8 mouse cellular contexts compared by ENCODE assay signal in genomic region chr16:31948345-31948774, GRCm38 (mm10). TPM values are rescaled to one million over a fixed set of nuclear protein-coding genes. Genes with fewer than 3 reads are reported as not detected.
A peak's percentile ranks its signal among the peaks of the same experiment; 100 is the strongest.
DNase-seq lines count a peak whose midpoint lies in the region; ATAC-seq and TF ChIP-seq lines count a peak whose summit lies in the region.

Gene 0610012G03Rik (minus strand): TSS chr16:31948494.
Gene Ncbp2 (plus strand): TSS chr16:31948513.

- peak within 1 kb of the TSS; percentile 81 for H3K4me2 ChIP-seq in CH12.LX (ENCODE audit: insufficient read depth, low read depth, poor library complexity, severe bottlenecking)
- H3K4me2 ChIP-seq in forebrain, embryonic 12.5 days, result peak within 1 kb of the TSS; percentile 73
- H3K4me2 ChIP-seq in heart, postnatal 0 days (ENCODE audit: low read depth, low read length), result peak within 1 kb of the TSS; percentile 98
- H3K4me2 ChIP-seq in liver, embryonic 16.5 days (ENCODE audit: low read depth, low read length), result peak within 1 kb of the TSS; percentile 91
- H3K4me2 ChIP-seq in neural tube, embryonic 13.5 days, result peak within 1 kb of the TSS; percentile 74

- H3K36me3 ChIP-seq in CH12.LX (replicated peaks in 1 of 2; ENCODE audit: control insufficient read depth in 1 of 2, insufficient read depth in 1 of 2, low read length in 1 of 2), result peaks cover 9 to 57% of the 10 kb centered on the region in 2 experiments
- peaks cover 19% of the 10 kb centered on the region for H3K36me3 ChIP-seq in forebrain, embryonic 12.5 days (replicated peaks)
- H3K36me3 ChIP-seq in heart, postnatal 0 days (replicated peaks; ENCODE audit: control insufficient read depth, insufficient read depth, low read length), result peaks cover 14% of the 10 kb centered on the region; the same call in 1 of the 2 replicates
- peaks cover 2% of the 10 kb centered on the region; the same call in 1 of the 2 replicates for H3K36me3 ChIP-seq in liver, embryonic 16.5 days (ENCODE audit: control insufficient read depth, insufficient read depth)
- peaks cover 24% of the 10 kb centered on the region for H3K36me3 ChIP-seq in neural tube, embryonic 13.5 days
- H3K36me3 ChIP-seq in testis, adult 2 months (ENCODE audit: control insufficient read depth, insufficient read depth, low read length), result no peaks in the 10 kb centered on the region

- peaks cover 56% of the 10 kb centered on the region for H3K79me2 ChIP-seq in CH12.LX (replicated peaks; ENCODE audit: control insufficient read depth, extremely low read depth, insufficient read depth, poor library complexity, severe bottlenecking)

- no peak for TF ChIP-seq EP300 in CH12.LX (IDR thresholded peaks at IDR 0.05; ENCODE audit: low read length)
- peak; percentile 72; the same call in 1 of the 2 replicates for TF ChIP-seq EP300 in heart, postnatal 0 days (IDR thresholded peaks at IDR 0.05; ENCODE audit: low read depth)

- peaks cover 9 to 53% of the 10 kb centered on the region in 2 experiments for H3K4me1 ChIP-seq in CH12.LX (ENCODE audit: control insufficient read depth in 1 of 2, insufficient read depth in 2 of 2)
- H3K4me1 ChIP-seq in forebrain, embryonic 12.5 days, result peaks cover 33% of the 10 kb centered on the region
- peaks cover 23% of the 10 kb centered on the region for H3K4me1 ChIP-seq in heart, postnatal 0 days (ENCODE audit: control insufficient read depth, insufficient read depth)
- peaks cover 26% of the 10 kb centered on the region for H3K4me1 ChIP-seq in liver, embryonic 16.5 days (ENCODE audit: control insufficient read depth, low read depth, low read length)
- peaks cover 56% of the 10 kb centered on the region for H3K4me1 ChIP-seq in neural tube, embryonic 13.5 days (replicated peaks)
- H3K4me1 ChIP-seq in testis, adult 2 months (ENCODE audit: control insufficient read depth, insufficient read depth, low read length), result no peaks in the 10 kb centered on the region; the same call in 1 of the 2 replicates

- in situ Hi-C loops in CH12.LX (cut with MboI; ENCODE audit: low pct_ligation_motif_present, low pct_unique_long_range_greater_than_20kb, low sequenced_read_pairs), result no loop called here

- H3K9me3 ChIP-seq in CH12.LX (replicated peaks; ENCODE audit: low read length), result no peaks in the 10 kb centered on the region
- H3K9me3 ChIP-seq in forebrain, embryonic 12.5 days, result no peaks in the 10 kb centered on the region
- no peaks in the 10 kb centered on the region for H3K9me3 ChIP-seq in heart, postnatal 0 days (replicated peaks; ENCODE audit: control insufficient read depth, low read length)
- H3K9me3 ChIP-seq in liver, embryonic 16.5 days (replicated peaks; ENCODE audit: control insufficient read depth, low read length), result no peaks in the 10 kb centered on the region
- no peaks in the 10 kb centered on the region for H3K9me3 ChIP-seq in neural tube, embryonic 13.5 days

- peak within 1 kb of the TSS; percentile 67 for H3K27ac ChIP-seq in CH12.LX (ENCODE audit: insufficient read depth, low read depth)
- H3K27ac ChIP-seq in forebrain, embryonic 12.5 days, result peak within 1 kb of the TSS; percentile 92
- peak within 1 kb of the TSS; percentile 96 for H3K27ac ChIP-seq in heart, postnatal 0 days (ENCODE audit: low read depth)
- peak within 1 kb of the TSS; percentile 74 for H3K27ac ChIP-seq in liver, embryonic 16.5 days (ENCODE audit: low read length)
- peak within 1 kb of the TSS; percentile 92 for H3K27ac ChIP-seq in neural tube, embryonic 13.5 days (replicated peaks)
- H3K27ac ChIP-seq in testis, adult 2 months (ENCODE audit: control insufficient read depth, insufficient read depth, low read depth, low read length), result peak within 1 kb of the TSS; percentile 85

- TF ChIP-seq RAD21 in CH12.LX (IDR thresholded peaks at IDR 0.05; ENCODE audit: low read depth, low read length), result no peak; the same call in 1 of the 2 replicates

- under 1% methylated on average over 53 of the region's 55 CpGs for WGBS in forebrain, embryonic 12.5 days
- WGBS in heart, postnatal 0 days, result under 1% methylated on average over 53 of the region's 55 CpGs
- WGBS in liver, embryonic 16.5 days (ENCODE audit: insufficient replicate concordance), result under 1% methylated on average over 54 of the region's 55 CpGs
- under 1% methylated on average over 55 of the region's 55 CpGs for WGBS in neural tube, embryonic 13.5 days

- TF ChIP-seq CTCF in CH12.LX (conservative IDR thresholded peaks at IDR 0.05 in 1 of 2, IDR thresholded peaks at IDR 0.05 in 1 of 2; ENCODE audit: low read depth in 2 of 2, low read length in 2 of 2), result peak in 1 of 2 experiments; percentile 28; a peak in 2 of 4 replicates
- no peak for TF ChIP-seq CTCF in heart, postnatal 0 days (IDR thresholded peaks at IDR 0.05; ENCODE audit: low read depth)
- TF ChIP-seq CTCF in testis, adult 2 months (IDR thresholded peaks at IDR 0.05; ENCODE audit: control insufficient read depth, insufficient read depth, insufficient replicate concordance, low read depth, low read length), result no peak

- dilution Hi-C loops in CH12.LX (cut with MboI; ENCODE audit: extremely low pct_ligation_motif_present, extremely low pct_unique_long_range_greater_than_20kb, low sequenced_read_pairs), result no loop called here

- peak within 1 kb of the TSS; percentile 87 to 94 (median 90) for H3K4me3 ChIP-seq in CH12.LX (replicated peaks in 1 of 3; ENCODE audit: low read depth in 2 of 3, low read length in 2 of 3, poor library complexity in 1 of 3)
- peak within 1 kb of the TSS; percentile 94 for H3K4me3 ChIP-seq in forebrain, embryonic 12.5 days (replicated peaks)
- peak within 1 kb of the TSS; percentile 83 for H3K4me3 ChIP-seq in heart, postnatal 0 days (ENCODE audit: low read depth, low read length)
- peak within 1 kb of the TSS; percentile 91 for H3K4me3 ChIP-seq in liver, embryonic 16.5 days (ENCODE audit: low read depth, low read length)
- peak within 1 kb of the TSS; percentile 84 for H3K4me3 ChIP-seq in neural tube, embryonic 13.5 days
- H3K4me3 ChIP-seq in testis, adult 2 months (ENCODE audit: control insufficient read depth, low read depth, low read length), result peak within 1 kb of the TSS; percentile 99

- ATAC-seq in forebrain, embryonic 12.5 days (ENCODE audit: low FRiP score), result peak; percentile 93
- peak; percentile 91 for ATAC-seq in heart, postnatal 0 days (ENCODE audit: insufficient read depth, low read depth)
- ATAC-seq in liver, embryonic 16.5 days (ENCODE audit: low read depth), result peak; percentile 90
- ATAC-seq in neural tube, embryonic 13.5 days (ENCODE audit: low read depth), result peak; percentile 83

- no peaks in the 10 kb centered on the region for H3K27me3 ChIP-seq in CH12.LX (replicated peaks)
- H3K27me3 ChIP-seq in forebrain, embryonic 12.5 days, result no peaks in the 10 kb centered on the region
- no peaks in the 10 kb centered on the region for H3K27me3 ChIP-seq in heart, postnatal 0 days (ENCODE audit: control insufficient read depth, insufficient read depth, low read length)
- no peaks in the 10 kb centered on the region for H3K27me3 ChIP-seq in liver, embryonic 16.5 days (ENCODE audit: control insufficient read depth, insufficient read depth, low read depth, low read length)
- no peaks in the 10 kb centered on the region for H3K27me3 ChIP-seq in neural tube, embryonic 13.5 days
- H3K27me3 ChIP-seq in testis, adult 2 months (ENCODE audit: control insufficient read depth, insufficient read depth, low read length), result no peaks in the 10 kb centered on the region

- TF ChIP-seq POLR2A in CH12.LX (IDR thresholded peaks at IDR 0.05; ENCODE audit: low read depth, low read length), result peak; percentile 98
- TF ChIP-seq POLR2A in testis, adult 2 months (IDR thresholded peaks at IDR 0.05; ENCODE audit: control insufficient read depth, low read depth, low read length), result peak; percentile 90

- DNase-seq in CH12.LX (ENCODE audit: extremely low read depth), result peak; percentile 96
- peak; percentile 90 for DNase-seq in c-Kit-positive CD71-positive TER-119-negative erythroid progenitor cells, embryonic 14.5 days (ENCODE audit: low read depth)
- peak; percentile 91 for DNase-seq in heart, postnatal 0 days (ENCODE audit: low spot score)
- DNase-seq in kidney, postnatal 4 days, result peak; percentile 98

- peak within 1 kb of the TSS; percentile 85 for H3K9ac ChIP-seq in CH12.LX (ENCODE audit: insufficient read depth, low read depth)
- H3K9ac ChIP-seq in forebrain, embryonic 12.5 days, result peak within 1 kb of the TSS; percentile 89
- peak within 1 kb of the TSS; percentile 89 for H3K9ac ChIP-seq in heart, postnatal 0 days (replicated peaks; ENCODE audit: low read depth, low read length)
- H3K9ac ChIP-seq in liver, embryonic 16.5 days (ENCODE audit: low read depth, low read length), result peak within 1 kb of the TSS; percentile 80
- H3K9ac ChIP-seq in neural tube, embryonic 13.5 days, result peak within 1 kb of the TSS; percentile 88

TF ChIP-seq in CH12.LX, 34 proteins besides CTCF, POLR2A, EP300 and RAD21 (continues in another document):
- TF ChIP-seq KAT2A (IDR thresholded peaks at IDR 0.05; ENCODE audit: insufficient replicate concordance, low read length), result peak; percentile 97
- TF ChIP-seq NRF1 (IDR thresholded peaks at IDR 0.05; ENCODE audit: low read depth, low read length), result peak; percentile 64
- peak; percentile 100 for TF ChIP-seq SIN3A (IDR thresholded peaks at IDR 0.05; ENCODE audit: low read length)
- TF ChIP-seq UBTF (IDR thresholded peaks at IDR 0.05; ENCODE audit: low read depth, low read length), result peak; percentile 98
- TF ChIP-seq MXI1 (IDR thresholded peaks at IDR 0.05; ENCODE audit: low read depth, low read length), result peak; percentile 99

RNA-seq across cellular contexts. Expression of gene 0610012G03Rik, which starts in this region (rescaled TPM):
- total RNA-seq in CH12.LX (2012; rRNA removed) (48.0 and 50.1 TPM in 2 replicates), CH12.LX (2014; rRNA removed) (33.0 and 38.0 TPM in 2 replicates)
- 23.3 and 29.4 TPM in 2 replicates for polyA plus RNA-seq in CH12.LX (2012; ENCODE audit: insufficient read length, low read depth)
- 79.7 and 91.9 TPM in 2 replicates for polyA plus RNA-seq in forebrain, embryonic 12.5 days (2016; fragmentation: Nextera tagmentation; extraction: Ambion mirVana)
- 141 and 171 TPM in 2 replicates for total RNA-seq in heart, postnatal 0 days (2014; rRNA removed; ENCODE audit: low replicate concordance)
- polyA plus RNA-seq in heart, postnatal 0 days (2015; fragmentation: Nextera tagmentation; extraction: Ambion mirVana), result 175 and 190 TPM in 2 replicates
- 36.7 and 37.4 TPM in 2 replicates for polyA plus RNA-seq in liver, embryonic 16.5 days (2015; fragmentation: Nextera tagmentation; extraction: Ambion mirVana)
- 93.1 and 99.5 TPM in 2 replicates for polyA plus RNA-seq in neural tube, embryonic 13.5 days (2015; fragmentation: Nextera tagmentation; extraction: Ambion mirVana)
- 43.6 and 53.7 TPM in 2 replicates for polyA plus RNA-seq in testis, adult 2 months (2012; rRNA removed)

RNA-seq across cellular contexts. Expression of gene Ncbp2, which starts in this region (rescaled TPM):
- total RNA-seq in CH12.LX (2012; rRNA removed), result 85.9 and 102 TPM in 2 replicates
- total RNA-seq in CH12.LX (2014; rRNA removed), result 34.9 and 39.1 TPM in 2 replicates
- polyA plus RNA-seq in CH12.LX (2012; ENCODE audit: insufficient read length, low read depth), result 178 and 250 TPM in 2 replicates
- 134 TPM in 2 replicates for polyA plus RNA-seq in forebrain, embryonic 12.5 days (2016; fragmentation: Nextera tagmentation; extraction: Ambion mirVana)
- total RNA-seq in heart, postnatal 0 days (2014; rRNA removed; ENCODE audit: low replicate concordance), result 9.9 and 12.0 TPM in 2 replicates
- 42.1 and 48.0 TPM in 2 replicates for polyA plus RNA-seq in heart, postnatal 0 days (2015; fragmentation: Nextera tagmentation; extraction: Ambion mirVana)
- polyA plus RNA-seq in liver, embryonic 16.5 days (2015; fragmentation: Nextera tagmentation; extraction: Ambion mirVana), result 25.8 and 26.8 TPM in 2 replicates
- polyA plus RNA-seq in neural tube, embryonic 13.5 days (2015; fragmentation: Nextera tagmentation; extraction: Ambion mirVana), result 106 and 120 TPM in 2 replicates
- polyA plus RNA-seq in testis, adult 2 months (2012; rRNA removed), result 25.8 and 32.6 TPM in 2 replicates

Comparison
In these comparisons a context has a peak if more than half of its experiments do, and no peak if none do; other contexts are left out.
1. Peak in every context shown above with its lines: DNase-seq, ATAC-seq, H3K4me3 ChIP-seq and H3K27ac ChIP-seq.